Mouse (Mus musculus) embryo, embryonic 11 days (tissue): ENCODE results near the gene Cntd1.
"Not testable (repeated sequence)": the region's sequence is repeated elsewhere in the genome, so short reads cannot be mapped to it uniquely, and the experiment has no call there.

Experiments used
- DNase-seq: peaks from one replicate; pipeline ENCODE4 v3.0.0-alpha.2; 2015

Gene Cntd1

DNA sequence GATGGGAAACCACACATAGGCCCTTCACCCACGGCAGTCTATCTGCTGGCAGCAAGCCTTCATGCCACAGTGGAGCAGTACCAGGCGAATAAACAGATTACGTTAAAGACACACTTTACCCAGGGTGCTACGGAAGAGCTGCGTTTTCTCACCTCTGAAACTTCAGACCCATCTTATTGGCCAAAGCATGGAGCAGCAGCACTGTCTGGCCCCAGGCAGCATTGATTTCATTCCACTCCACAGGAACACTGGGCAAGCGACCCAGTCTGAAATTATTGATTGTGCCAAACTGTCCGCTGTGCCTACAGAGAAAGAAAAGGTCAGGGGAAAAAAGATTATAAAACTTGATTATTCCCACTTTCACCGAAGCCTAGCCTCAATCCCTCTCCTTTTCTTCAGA, 12.4 kb downstream of the Cntd1 start:
- no peak for DNase-seq

DNA sequence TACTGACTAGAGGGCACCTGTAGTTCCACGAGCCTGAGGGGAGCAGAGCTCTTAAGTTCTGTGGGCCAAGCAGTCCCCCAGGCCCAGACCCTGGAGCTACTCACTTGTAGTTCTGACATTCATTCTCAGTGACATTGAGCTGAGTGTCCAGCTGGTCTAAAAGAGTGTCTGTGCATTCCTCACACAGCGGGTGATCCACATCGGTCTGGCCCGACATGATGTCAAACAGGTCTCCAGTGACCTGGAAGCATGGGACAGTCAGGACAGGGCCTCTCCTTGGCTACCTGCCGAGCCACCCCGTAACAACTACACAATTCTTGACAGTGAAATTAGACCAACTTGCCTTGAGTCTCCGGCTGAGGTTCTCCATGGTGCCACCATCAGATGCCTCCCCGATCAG, 16.4 kb downstream of the Cntd1 start:
- DNase-seq: no peak

DNA sequence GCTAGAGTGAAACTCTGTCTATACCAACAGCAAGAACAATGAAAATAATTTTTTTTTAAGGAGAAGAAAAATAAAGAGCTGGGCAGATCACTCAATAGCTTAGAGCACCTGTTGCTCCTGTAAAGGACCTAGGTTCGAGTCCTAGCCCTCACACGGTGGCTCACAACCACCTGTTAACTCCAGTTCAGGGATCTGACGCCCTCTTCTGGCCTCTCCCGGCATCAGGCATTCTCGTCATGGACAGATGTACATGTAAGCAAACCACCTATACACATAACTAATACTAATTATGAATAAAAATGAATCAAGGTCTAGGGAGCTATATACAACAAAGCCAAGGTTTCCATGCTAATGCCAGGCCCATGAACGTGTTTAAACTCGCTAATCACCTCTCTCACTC, 22.1 kb downstream of the Cntd1 start:
- DNase-seq: no peak

DNA sequence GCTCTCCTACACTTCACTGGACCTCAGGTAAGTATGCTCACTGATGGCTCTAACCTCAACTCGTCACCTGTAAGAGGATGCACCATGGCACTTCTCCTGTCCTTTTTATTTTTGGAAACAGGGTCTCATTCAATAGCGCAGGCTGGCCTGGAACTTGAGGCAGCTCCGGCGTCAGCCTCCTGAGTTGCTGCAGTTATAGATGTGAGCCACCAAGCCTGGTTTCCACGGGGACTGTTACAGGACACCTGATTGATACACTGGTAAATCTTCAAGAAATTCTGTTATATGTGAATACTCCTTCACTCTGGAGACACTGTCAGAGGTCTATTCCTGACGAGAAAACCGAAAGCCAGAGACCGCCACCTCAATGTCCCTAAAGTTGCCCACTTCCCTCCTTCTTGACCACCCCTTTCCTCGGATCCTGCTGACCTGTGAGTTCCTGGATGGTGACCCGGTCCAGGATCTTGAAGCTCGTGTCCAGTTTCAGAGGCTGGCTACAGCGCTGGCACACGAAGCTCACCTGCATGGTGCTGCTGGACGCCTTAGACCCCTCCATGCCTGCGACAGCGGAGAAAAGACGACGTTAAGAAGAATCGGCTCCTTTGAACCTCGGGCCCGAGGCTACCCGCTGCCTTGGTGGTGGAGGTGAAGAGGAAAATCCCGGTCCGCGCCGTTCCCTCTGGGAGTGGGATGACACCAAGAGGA, 22.6 kb downstream of the Cntd1 start:
- DNase-seq: no peak

DNA sequence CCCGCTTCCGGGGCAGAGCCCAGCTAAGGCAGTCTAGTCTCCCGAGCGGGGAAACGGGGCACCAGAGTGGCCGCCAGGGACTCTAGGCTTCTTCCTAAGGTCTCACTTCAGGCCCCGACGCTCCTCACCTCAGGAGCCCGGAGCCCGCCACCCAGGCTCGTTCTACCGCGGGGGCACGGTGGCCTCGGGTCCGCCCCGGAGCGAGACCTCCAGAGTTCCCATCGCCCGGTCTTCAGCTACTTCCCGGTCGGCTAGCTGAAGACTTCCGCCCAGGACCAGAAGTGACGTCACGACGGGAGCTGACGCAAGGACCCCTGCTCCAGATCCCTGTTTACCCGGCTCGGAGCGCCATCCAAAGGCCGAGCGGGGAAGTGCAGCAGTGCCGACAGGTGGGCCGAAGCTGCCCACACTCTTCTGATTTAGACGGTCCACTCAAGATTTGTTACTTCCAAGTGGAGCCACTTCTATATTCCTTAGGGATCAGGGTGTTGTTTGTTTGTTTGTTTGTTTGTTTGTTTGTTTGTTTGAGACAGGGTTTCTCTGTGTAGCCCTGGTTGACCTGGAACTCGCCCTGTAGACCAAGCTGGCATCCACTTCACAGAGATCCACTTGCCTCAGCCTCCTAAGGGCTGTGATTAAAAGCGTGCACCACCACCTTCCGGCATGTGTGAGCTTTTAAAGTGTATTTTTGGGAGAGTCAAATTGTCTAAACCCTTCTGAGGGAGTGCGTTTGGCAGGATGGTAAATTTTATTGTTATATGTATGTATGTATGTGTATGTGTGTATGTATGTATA, 23.4 kb downstream of the Cntd1 start, which contains the start of gene Becn1:
Gene Becn1 (minus strand): TSS at position 283 of the 795 bp plus-strand sequence.
- peak; percentile 98 for DNase-seq

DNA sequence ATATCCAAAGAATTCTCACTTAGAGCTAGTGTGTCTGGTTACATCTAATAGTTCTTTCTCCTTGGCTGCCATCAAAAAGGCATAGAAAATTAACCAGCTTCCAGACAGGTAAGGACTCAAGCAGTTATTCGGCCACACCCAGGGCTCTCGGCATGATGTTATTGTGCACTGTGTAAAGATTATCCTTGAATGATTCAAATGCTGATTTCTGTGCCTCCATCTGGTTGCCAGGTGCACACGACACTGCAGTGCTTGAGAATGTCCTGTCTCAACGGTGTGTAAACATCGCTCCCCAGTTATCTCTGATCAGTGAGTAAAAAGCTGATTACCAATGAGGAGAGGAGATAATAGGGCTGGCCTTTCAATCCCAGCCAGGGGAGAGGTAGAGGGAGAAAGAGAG, 28.9 kb downstream of the Cntd1 start:
- no peak for DNase-seq

DNA sequence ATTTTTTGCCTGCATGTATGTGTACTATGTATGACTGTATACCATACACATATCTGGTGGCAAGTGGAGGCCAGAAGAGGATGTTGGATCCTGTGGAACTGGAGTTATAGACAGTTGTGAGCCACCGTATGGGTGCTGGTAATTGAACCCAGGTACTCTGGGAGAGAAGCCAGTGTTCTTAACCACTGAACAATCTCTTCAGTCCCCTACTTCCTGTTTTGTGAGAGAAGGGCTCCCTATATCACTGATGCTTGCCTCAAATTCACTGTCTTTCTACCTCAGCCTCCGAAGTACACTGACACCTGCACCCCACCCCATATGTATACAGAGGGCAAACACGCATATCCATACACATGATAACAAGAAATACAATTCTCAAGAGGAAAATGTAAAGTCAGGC, 32.3 kb downstream of the Cntd1 start:
- DNase-seq: no peak

DNA sequence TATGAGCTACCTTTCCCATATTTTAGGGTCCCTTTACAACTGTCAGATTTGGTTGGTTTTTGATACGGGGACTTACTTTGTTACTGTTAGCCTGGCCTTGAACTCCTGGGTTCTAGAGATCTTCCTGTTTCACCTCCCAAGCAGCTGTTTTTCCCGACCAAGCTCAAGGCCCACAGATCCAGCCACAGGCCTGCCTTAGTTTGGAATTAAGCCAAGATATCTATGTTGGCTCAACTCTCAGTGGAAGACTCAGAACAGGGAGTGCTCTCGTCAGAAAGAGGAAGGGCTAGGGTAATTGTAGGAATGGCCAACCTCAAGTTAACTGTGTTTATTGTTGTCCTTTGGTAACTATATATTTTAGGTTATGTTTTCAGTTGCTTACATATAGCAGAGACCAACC, 33.3 kb downstream of the Cntd1 start:
- DNase-seq: no peak

DNA sequence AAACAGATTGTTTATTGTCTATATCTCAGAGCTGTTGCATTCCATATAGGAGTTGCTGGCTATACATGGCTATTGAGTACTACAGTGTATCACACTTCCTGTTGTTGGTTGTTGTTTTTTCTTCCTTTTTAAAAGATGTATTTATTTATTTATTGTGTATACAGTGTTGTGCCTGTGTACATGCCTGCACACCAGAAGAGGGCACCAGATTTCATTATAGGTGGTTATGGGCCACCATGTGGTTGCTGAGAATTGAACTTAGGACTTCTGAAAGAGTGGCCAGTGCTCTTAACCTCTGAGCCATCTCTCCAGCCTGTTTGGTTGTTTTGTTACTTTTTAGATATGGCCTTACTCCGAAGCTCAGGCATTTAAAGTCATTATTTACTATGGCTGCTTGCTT, 35.8 kb downstream of the Cntd1 start:
- DNase-seq: no peak

DNA sequence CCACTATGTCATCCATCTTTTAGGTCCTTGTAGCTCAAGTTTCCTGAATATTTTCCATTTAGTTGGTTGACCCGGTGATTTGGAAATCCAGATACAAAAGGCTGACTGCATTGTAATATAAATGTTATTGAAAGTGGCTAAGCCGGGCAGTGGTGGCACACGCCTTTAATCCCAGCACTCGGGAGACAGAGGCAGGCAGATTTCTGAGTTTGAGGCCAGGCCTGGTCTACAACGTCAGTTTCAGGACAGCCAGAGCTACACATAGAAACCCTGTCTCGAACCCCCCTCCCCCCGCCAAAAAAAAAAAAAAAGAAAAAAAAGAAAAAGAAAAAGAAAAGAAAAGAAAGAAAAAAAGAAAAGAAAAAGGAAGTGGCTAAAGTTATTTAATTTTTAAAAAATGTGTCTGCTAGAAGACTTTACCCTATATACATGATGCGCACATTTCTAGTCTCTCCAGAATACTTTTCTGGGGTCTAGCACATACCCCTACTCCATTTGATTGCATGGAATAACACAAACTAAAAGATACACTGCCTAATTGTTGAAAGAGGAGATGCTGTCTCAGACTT, 36.4 kb downstream of the Cntd1 start:
- DNase-seq: no peak

DNA sequence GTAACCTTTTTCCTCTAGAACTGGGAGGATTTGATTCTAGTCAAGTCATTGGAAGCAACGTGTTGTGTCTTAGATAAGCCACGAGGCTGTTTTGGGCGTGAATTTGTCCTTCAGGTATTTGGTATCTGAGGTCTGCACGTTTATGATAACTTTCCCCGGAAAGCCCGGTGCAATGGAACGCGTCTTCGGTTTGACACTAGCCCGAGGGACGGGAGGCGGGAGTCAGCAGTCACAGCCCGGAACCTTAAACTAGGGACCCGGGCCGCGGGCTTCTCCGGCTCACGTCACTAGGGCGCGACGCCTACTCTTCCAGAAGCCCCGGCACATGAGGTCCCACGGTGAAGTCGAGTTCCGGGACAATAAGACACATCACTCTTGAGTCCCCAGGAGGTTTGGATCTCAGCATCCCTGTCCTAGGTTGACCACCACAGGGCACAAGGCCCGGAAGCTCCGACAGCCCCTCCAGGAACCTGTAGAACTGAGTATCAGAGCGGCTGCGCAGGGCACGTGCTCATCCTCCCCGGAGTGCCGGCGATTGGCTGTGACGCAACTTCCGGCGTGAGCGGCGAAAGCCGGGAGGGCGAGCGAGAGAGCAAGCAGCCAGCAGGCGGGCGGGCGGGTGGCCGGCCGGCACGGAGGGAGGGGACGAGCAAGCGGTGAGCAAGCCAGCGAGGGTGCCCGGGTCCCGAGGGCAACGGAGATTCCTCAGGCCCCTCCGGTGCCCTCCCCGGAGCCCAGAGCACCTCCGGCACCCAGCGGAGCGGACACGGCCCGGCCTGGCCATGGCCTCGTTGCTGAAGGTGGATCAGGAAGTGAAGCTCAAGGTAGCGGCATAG, 37.1 kb downstream of the Cntd1 start, which contains the start of gene Psme3:
Gene Psme3 (plus strand): TSS at position 549 of the 836 bp plus-strand sequence.
- DNase-seq: peak; percentile 96

DNA sequence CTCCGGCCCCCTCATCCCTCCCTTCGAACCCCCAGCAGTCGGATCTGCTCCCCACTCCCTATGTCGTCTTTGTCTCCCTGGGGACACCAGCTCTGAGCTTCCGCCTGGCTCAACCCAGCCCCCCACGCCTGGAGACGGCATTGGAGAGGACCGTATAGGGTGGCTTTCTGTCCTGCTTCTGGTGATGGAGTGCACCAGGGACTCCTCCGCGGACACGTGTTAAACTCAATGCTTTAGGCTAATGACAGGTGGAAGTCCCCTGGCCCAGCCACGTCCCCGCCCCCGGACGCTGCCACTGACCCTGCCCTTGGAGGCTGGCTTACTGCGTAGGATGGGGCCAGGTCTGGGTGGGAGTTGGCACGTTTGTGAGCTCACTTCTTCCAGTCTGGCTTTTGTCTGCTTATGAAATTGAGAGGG, 37.7 kb downstream of the Cntd1 start:
- peak; percentile 47 for DNase-seq

DNA sequence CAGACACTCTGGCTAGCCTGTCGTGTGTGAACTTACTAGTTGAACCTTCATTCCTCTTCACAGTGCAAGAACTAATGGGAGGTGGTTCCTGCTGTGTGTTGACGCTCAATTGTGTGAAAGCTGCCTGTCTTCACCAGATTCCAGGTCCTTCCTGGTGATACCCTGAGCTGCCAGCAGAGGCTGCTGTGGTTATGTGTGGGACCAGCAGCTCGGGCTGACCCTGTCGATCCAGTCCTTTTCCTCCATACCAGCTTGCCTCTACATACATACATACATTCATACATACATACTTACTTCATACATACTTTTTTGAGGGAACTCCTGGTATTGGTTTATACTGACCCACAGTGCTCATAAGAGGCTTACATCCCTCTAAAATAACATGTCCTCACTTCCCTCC, 44.8 kb downstream of the Cntd1 start:
- peak; percentile 73 for DNase-seq

DNA sequence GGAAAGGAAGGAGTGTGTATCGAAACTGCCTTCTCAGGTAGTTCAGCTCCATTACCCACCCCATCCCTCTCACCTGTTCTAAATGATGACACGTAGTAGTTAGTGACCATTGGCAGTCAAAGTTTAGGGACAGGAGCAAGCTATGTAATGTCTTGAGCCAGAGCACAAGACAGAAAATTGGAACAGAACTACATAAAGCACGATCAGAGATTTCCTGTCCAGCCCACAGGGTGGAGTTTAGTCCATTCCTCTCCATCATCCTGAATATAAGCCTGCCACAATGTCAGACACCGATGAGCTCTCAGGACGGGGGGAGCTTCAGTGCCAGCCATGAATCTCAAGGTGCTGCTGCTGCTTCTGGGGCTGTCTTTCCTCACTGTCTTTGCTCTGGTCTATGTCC, 46.0 kb downstream of the Cntd1 start, which contains the start of gene Aoc2:
Gene Aoc2 (plus strand): TSS at position 301 of the 400 bp plus-strand sequence.
- DNase-seq: no peak

DNA sequence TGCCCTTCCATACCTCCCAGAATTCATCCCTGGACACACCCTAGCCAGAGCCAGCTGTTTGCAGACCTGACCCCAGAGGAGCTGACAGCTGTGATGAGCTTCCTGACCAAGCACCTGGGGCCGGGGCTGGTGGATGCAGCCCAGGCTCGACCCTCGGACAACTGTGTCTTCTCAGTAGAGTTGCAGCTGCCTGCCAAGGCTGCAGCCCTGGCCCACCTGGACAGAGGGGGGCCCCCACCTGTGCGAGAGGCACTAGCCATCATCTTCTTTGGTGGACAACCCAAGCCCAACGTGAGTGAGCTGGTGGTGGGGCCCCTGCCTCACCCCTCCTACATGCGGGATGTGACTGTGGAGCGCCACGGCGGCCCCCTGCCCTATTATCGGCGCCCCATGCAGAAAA, 46.4 kb downstream of the Cntd1 start:
- DNase-seq: not testable (repeated sequence)

DNA sequence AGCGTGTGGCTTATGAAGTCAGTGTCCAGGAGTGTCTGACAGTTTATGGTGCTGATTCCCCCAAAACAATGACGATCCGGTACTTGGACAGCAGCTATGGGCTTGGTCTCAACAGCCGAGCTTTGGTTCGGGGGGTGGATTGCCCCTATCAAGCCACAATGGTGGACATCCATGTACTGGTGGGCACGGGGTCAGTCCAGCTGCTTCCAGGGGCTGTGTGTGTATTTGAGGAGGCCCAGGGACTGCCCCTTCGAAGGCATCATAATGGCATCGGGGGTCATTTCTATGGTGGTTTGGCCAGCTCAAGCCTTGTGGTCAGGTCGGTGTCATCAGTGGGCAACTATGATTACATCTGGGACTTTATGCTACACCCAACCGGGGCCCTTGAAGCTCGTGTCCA, 47.3 kb downstream of the Cntd1 start:
- DNase-seq: no peak

DNA sequence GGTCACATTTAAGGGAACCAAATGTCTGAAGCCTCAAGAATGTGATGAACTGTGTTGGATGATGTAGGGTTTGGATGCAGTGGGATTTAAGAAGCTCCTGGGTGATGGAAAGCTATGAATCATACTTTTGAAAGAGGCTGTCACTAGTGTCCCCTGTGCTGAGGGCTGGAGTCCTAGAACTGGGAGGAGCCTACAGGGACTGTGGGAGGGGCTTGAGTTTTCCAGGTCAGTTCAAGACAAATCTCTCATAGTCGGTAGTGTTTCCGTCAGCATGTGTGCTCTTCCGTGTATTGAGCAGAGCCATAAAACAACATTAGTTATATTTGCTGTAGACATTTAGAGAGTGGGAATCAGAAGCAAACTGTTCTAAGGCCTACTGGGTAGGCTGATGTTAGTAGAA, 48.5 kb downstream of the Cntd1 start:
- DNase-seq: no peak

DNA sequence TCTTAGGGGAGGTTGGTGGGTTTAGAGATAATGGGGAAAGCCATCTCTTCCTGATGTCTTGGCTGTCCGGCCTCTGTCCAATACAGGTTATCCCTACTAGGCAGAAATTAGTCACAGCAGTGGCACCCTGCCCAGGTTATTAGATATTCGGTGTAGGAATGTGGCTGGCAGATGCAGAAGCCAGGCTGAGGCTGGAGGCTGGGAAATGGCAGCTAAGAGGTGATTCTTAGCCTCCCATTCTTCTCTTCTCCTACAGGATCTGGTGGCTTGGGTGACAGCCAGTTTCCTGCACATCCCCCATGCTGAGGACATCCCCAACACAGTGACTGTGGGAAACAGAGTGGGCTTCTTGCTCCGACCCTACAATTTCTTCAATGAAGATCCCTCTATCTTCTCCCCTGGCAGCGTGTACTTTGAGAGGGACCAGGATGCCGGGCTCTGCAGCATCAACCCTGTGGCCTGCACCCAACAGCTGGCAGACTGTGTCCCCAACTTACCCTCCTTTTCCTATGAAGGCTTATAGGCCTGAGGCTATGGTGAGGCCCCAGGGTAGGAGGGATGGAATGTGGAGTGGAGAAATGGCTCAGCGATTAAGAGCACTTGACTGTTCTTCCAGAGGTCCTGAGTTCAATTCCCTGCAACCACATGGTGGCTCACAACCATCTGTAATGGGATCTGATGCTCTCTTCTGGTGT, 50.3 kb downstream of the Cntd1 start:
- no peak for DNase-seq

DNA sequence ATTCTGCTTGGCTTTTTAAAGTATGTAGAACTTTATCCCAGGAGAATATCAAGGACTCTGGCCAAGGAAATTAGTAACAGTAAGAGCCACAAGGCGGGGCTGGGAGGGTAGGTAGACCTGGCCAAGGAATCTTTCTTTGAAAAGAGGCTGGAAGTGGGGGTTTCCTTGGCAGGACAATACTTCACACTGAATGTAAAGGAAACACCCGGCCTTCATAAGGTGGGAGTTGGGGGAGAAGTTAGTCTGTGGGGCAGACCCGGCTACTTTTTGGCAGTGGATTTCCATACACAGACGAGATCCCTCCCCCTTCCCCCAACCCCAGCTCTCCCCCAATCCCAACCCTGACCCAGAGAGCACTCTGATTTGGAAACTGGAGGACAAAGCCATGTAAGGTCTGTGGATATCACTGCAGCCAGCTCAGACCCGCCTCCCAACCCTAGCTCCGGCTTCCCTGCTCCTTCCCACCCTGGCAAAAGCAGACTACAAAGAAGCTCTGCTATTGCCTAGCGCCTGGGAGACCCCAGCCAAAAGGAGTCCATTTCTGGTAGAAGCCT, 51.6 kb downstream of the Cntd1 start, which contains the start of gene Aoc3:
Gene Aoc3 (plus strand): TSS at position 235 of the 554 bp plus-strand sequence.
- DNase-seq: no peak

DNA sequence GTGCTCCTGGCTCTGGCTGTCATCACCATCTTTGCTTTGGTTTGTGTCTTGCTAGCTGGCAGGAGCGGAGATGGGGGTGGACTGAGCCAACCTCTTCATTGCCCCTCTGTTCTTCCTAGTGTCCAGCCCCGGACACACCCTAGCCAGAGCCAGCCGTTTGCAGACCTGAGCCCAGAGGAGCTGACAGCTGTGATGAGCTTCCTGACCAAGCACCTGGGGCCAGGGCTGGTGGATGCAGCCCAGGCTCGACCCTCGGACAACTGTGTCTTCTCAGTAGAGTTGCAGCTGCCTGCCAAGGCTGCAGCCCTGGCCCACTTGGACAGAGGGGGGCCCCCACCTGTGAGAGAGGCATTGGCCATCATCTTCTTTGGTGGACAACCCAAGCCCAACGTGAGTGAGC, 52.1 kb downstream of the Cntd1 start:
- DNase-seq: not testable (repeated sequence)

DNA sequence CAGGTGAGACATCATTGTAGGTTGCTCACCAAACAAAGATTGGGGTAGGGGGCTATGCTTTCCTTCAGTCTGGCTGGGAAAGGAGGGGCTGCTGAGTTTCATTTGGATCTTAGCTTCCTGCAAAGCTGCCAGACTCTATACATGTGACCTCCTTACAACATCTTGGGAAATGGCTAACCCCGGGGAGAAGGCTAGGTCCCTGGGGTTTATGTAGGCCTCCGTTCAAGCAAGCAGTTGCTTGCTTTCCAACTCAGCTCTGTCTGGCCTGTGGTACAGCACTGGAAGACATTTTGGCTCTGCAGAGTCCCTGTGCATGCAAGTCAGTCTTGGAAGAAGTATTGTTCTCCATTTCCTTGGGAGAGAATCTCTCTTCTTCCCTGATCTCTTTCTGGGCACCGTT, 53.7 kb downstream of the Cntd1 start:
- DNase-seq: no peak

DNA sequence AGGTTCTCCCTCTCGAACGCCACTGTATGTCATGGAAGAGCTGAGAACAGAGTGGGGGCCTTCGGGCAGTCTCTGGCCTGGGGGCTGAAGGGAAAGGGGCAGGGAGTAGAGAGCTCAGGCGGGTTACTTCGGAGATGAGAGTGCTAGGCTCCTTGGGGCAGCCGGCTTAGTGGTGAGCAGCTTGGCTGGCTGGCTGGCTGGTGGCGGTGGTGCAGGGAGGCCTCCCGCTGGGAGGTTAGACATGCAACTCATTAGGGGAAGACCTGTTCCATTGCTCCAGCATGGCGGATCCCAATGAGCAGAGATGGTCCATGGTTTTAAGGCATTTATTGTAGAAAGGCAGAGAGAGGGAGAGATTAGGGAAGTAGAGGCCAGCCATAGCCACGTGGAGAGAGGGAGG, 55.2 kb downstream of the Cntd1 start:
- peak; percentile 41 for DNase-seq
